Mouse (Mus musculus) monocyte, adult 2 months (primary cell): Measurements from ENCODE around the gene Crhr1.

ENCODE experiments used
- DNase-seq, 2 experiments: peaks; one replicate each; pipeline ENCODE4 v3.0.0; 2022; ENCODE audit warnings: low spot score in 2 of 2, low read depth in 1 of 2

Gene Crhr1

GRCm38 (mm10) chr11:104133442-104133983 lies 858 bp downstream of the Crhr1 start:
- DNase-seq: no peak

- no peak for DNase-seq
Measured at GRCm38 (mm10) chr11:104138976-104139375, 6.3 kb downstream of the Crhr1 start.

- DNase-seq: no peak
Measured at GRCm38 (mm10) chr11:104144930-104145329, 12.3 kb downstream of the Crhr1 start.

GRCm38 (mm10) chr11:104148787-104149186 lies 16.1 kb downstream of the Crhr1 start:
- no peak for DNase-seq

GRCm38 (mm10) chr11:104150911-104151310 lies 18.3 kb downstream of the Crhr1 start:
- no peak for DNase-seq

- no peak for DNase-seq
Measured at GRCm38 (mm10) chr11:104154332-104154731, 21.7 kb downstream of the Crhr1 start.

- no peak for DNase-seq
Measured at GRCm38 (mm10) chr11:104154820-104155635, 22.4 kb downstream of the Crhr1 start.

GRCm38 (mm10) chr11:104155899-104156298 lies 23.2 kb downstream of the Crhr1 start:
- no peak for DNase-seq

- no peak for DNase-seq
Measured at GRCm38 (mm10) chr11:104156391-104156790, 23.7 kb downstream of the Crhr1 start.

- no peak for DNase-seq
Measured at GRCm38 (mm10) chr11:104157603-104158259, 25.1 kb downstream of the Crhr1 start.

GRCm38 (mm10) chr11:104158260-104158907 lies 25.7 kb downstream of the Crhr1 start:
- no peak for DNase-seq

GRCm38 (mm10) chr11:104159769-104160272 lies 27.2 kb downstream of the Crhr1 start:
- DNase-seq: no peak

GRCm38 (mm10) chr11:104161153-104161552 lies 28.5 kb downstream of the Crhr1 start:
- DNase-seq: no peak

GRCm38 (mm10) chr11:104164257-104164656 lies 31.6 kb downstream of the Crhr1 start:
- no peak for DNase-seq

- peak in 1 of 2 experiments; percentile 29 for DNase-seq
Measured at GRCm38 (mm10) chr11:104171281-104171781, 38.7 kb downstream of the Crhr1 start.

- DNase-seq: no peak
Measured at GRCm38 (mm10) chr11:104178893-104179292, 46.2 kb downstream of the Crhr1 start.

GRCm38 (mm10) chr11:104179804-104180203 lies 47.1 kb downstream of the Crhr1 start:
- no peak for DNase-seq

- no peak for DNase-seq
Measured at GRCm38 (mm10) chr11:104182141-104182540, 49.5 kb downstream of the Crhr1 start.

- DNase-seq: no peak
Measured at GRCm38 (mm10) chr11:104186135-104186836, 53.6 kb downstream of the Crhr1 start, which contains the start of gene Sppl2c. Gene Sppl2c, plus strand, starts transcription at chr11:104186327.

GRCm38 (mm10) chr11:104186837-104187150 lies 54.1 kb downstream of the Crhr1 start:
- no peak for DNase-seq

GRCm38 (mm10) chr11:104187766-104188165 lies 55.1 kb downstream of the Crhr1 start:
- DNase-seq: no peak
